In the genomic region with DNA sequence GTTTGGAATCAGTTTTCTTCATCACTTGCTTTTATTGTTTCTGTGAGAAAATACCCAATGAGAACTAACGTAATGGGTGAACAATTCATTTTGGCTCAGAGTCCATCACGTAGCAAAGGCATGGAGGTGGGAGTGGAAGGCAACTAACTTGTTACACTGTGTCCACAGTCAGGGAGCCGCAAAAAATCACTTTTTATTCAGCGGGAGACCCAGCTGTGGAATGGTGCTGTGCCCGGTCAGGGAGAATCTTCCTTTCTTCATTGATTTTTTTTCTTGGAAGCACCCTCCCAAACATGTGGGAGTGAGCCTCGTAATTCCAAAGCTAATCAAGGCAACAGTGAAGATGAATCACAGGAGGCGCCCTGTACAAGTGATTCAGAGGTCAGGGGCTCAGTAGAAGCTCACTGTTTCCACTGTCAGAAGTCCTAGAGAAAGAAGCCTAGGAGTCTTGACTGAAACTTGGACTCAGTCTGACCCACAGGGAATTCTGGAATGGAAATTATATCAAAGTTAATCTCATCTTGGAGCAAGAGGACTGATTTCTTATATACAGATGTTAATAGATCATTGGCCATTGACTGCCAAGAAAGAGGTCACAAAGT, we compare ENCODE assay signal across 22 mouse cellular contexts. TPM values are rescaled to one million over a fixed set of nuclear protein-coding genes. Genes with fewer than 3 reads are reported as not detected.
DNase-seq lines count a peak whose midpoint lies in the region; ATAC-seq lines count a peak whose summit lies in the region.
"Had no signal": no experiment of that assay in that cellular context is flagged by ENCODE, and none has a peak within 500 bp of the region (broad histone marks: within the 10 kb centered on the region; RNA-seq: fewer than 3 reads in every experiment).

No protein-coding gene starts in this region.

- no peaks in the 10 kb centered on the region for H3K4me1 ChIP-seq in embryonic facial prominence, embryonic 14.5 days (ENCODE audit: control insufficient read depth, insufficient read depth, low read length)
- no peaks in the 10 kb centered on the region for H3K4me1 ChIP-seq in embryonic facial prominence, embryonic 10.5 days
- no peaks in the 10 kb centered on the region for H3K4me1 ChIP-seq in hindbrain, embryonic 10.5 days (replicated peaks)
- H3K4me1 ChIP-seq: embryonic facial prominence, embryonic 13.5 days; forebrain, embryonic 13.5 days; heart, embryonic 10.5 days; intestine, embryonic 15.5 days had no signal

- no peaks in the 10 kb centered on the region for H3K9me3 ChIP-seq in embryonic facial prominence, embryonic 14.5 days (ENCODE audit: control insufficient read depth, low read length)
- no peaks in the 10 kb centered on the region for H3K9me3 ChIP-seq in embryonic facial prominence, embryonic 10.5 days
- H3K9me3 ChIP-seq in hindbrain, embryonic 10.5 days = 0 out of 2 replicates have a peak, but pooled peaks cover 3% of the 10 kb centered on the region
- H3K9me3 ChIP-seq: embryonic facial prominence, embryonic 13.5 days; forebrain, embryonic 13.5 days; heart, embryonic 10.5 days; intestine, embryonic 15.5 days had no signal

- no peak overlapping the region for H3K9ac ChIP-seq in embryonic facial prominence, embryonic 14.5 days (ENCODE audit: low read depth, low read length)
- H3K9ac ChIP-seq: embryonic facial prominence, embryonic 13.5 days; forebrain, embryonic 13.5 days; forebrain, postnatal 0 days; hindbrain, embryonic 14.5 days; intestine, embryonic 15.5 days had no signal

- H3K4me3 ChIP-seq in embryonic facial prominence, embryonic 14.5 days (ENCODE audit: low read depth, low read length) = no peak overlapping the region
- H3K4me3 ChIP-seq in embryonic facial prominence, embryonic 10.5 days = no peak overlapping the region
- H3K4me3 ChIP-seq in hindbrain, embryonic 10.5 days = no peak overlapping the region
- H3K4me3 ChIP-seq: embryonic facial prominence, embryonic 13.5 days; forebrain, embryonic 13.5 days; heart, embryonic 10.5 days; intestine, embryonic 15.5 days had no signal

- no peak overlapping the region for H3K27ac ChIP-seq in embryonic facial prominence, embryonic 14.5 days (replicated peaks; ENCODE audit: low read depth, low read length)
- no peak overlapping the region for H3K27ac ChIP-seq in embryonic facial prominence, embryonic 10.5 days (replicated peaks)
- no peak overlapping the region for H3K27ac ChIP-seq in hindbrain, embryonic 10.5 days
- H3K27ac ChIP-seq: embryonic facial prominence, embryonic 13.5 days; forebrain, embryonic 13.5 days; heart, embryonic 10.5 days; hindbrain, embryonic 14.5 days; intestine, embryonic 15.5 days had no signal

- no peaks in the 10 kb centered on the region for H3K36me3 ChIP-seq in embryonic facial prominence, embryonic 14.5 days (ENCODE audit: control insufficient read depth, insufficient read depth, low read length)
- H3K36me3 ChIP-seq in embryonic facial prominence, embryonic 10.5 days (replicated peaks) = no peaks in the 10 kb centered on the region
- H3K36me3 ChIP-seq in hindbrain, embryonic 10.5 days = no peaks in the 10 kb centered on the region
- H3K36me3 ChIP-seq: embryonic facial prominence, embryonic 13.5 days; heart, embryonic 10.5 days; intestine, embryonic 15.5 days had no signal

- H3K4me2 ChIP-seq in embryonic facial prominence, embryonic 14.5 days (ENCODE audit: low read depth, low read length) = no peak overlapping the region
- H3K4me2 ChIP-seq: embryonic facial prominence, embryonic 13.5 days; forebrain, embryonic 13.5 days; hindbrain, embryonic 14.5 days; intestine, embryonic 15.5 days had no signal

- WGBS in embryonic facial prominence, embryonic 14.5 days = 85% methylated on average over 7 of the region's 7 CpGs
- WGBS in embryonic facial prominence, embryonic 10.5 days = 83% methylated on average over 7 of the region's 7 CpGs
- WGBS in hindbrain, embryonic 10.5 days = 89% methylated on average over 7 of the region's 7 CpGs

- DNase-seq in adrenal gland, adult (ENCODE audit: inconsistent age in 2 of 2, low spot score in 1 of 2) = peak; percentile 38 to 83
- no peak for DNase-seq in adrenal gland, postnatal 25 days
- peak; percentile 44 for DNase-seq in embryonic facial prominence, embryonic 14.5 days (ENCODE audit: low spot score)
- no peak for DNase-seq in embryonic facial prominence, embryonic 10.5 days (ENCODE audit: low spot score)
- peak; percentile 74 for DNase-seq in testis, postnatal 14 days (ENCODE audit: low spot score)
- DNase-seq in testis, postnatal 10 days (ENCODE audit: low spot score) = no peak
- no peak for DNase-seq in urinary bladder, postnatal 25 days (ENCODE audit: low spot score)
- DNase-seq in hindbrain, embryonic 10.5 days (ENCODE audit: low spot score) = no peak
- DNase-seq: cerebellum, adult 11 months; cerebellum, adult 9-10 months; cerebellum, postnatal 25 days; forebrain, postnatal 0 days; heart, adult 18-20 months; heart, postnatal 10 days; kidney, adult 18-20 months had no signal

- no peak for ATAC-seq in embryonic facial prominence, embryonic 14.5 days (ENCODE audit: low read depth)
- ATAC-seq: activated CD4-positive, CD25-positive, alpha-beta regulatory T cell, adult 4 months; forebrain, embryonic 13.5 days; forebrain, postnatal 0 days; intestine, embryonic 15.5 days; Patski had no signal

- no peaks in the 10 kb centered on the region for H3K27me3 ChIP-seq in embryonic facial prominence, embryonic 14.5 days (replicated peaks; ENCODE audit: control insufficient read depth, insufficient read depth, low read length)
- no peaks in the 10 kb centered on the region for H3K27me3 ChIP-seq in embryonic facial prominence, embryonic 10.5 days (replicated peaks; ENCODE audit: low read depth, poor library complexity, severe bottlenecking)
- H3K27me3 ChIP-seq in hindbrain, embryonic 10.5 days (ENCODE audit: insufficient read depth, poor library complexity, severe bottlenecking) = no peaks in the 10 kb centered on the region
- H3K27me3 ChIP-seq: embryonic facial prominence, embryonic 13.5 days; forebrain, embryonic 13.5 days; intestine, embryonic 15.5 days; Patski had no signal

RNA-seq across cellular contexts. Expression of a gene that starts 19.7 kb away (rescaled TPM):
- total RNA-seq in adrenal gland, postnatal 25 days (2021) = 6.2 and 6.4 TPM in 2 replicates
- 6.2 and 6.9 TPM in 2 replicates for polyA plus RNA-seq in embryonic facial prominence, embryonic 14.5 days (2014; fragmentation: Nextera tagmentation; extraction: Ambion mirVana)
- 8.1 and 9.7 TPM in 2 replicates for polyA plus RNA-seq in embryonic facial prominence, embryonic 10.5 days (2016; fragmentation: Nextera tagmentation; extraction: Ambion mirVana)
- 7.9 and 10.6 TPM in 2 replicates for polyA plus RNA-seq in hindbrain, embryonic 10.5 days (2016; fragmentation: Nextera tagmentation; extraction: Ambion mirVana)

Comparison
In these comparisons a context has a peak if more than half of its experiments do, and no peak if none do; other contexts are left out.
1. DNase-seq: peak in adrenal gland, adult (2 of 2), embryonic facial prominence, embryonic 14.5 days (single experiment) and testis, postnatal 14 days (single experiment); none in adrenal gland, postnatal 25 days (single experiment), embryonic facial prominence, embryonic 10.5 days (single experiment), testis, postnatal 10 days (single experiment), urinary bladder, postnatal 25 days (single experiment) and hindbrain, embryonic 10.5 days (single experiment).